Comparison of ENCODE assay signal across 8 mouse cellular contexts in the genomic region with DNA sequence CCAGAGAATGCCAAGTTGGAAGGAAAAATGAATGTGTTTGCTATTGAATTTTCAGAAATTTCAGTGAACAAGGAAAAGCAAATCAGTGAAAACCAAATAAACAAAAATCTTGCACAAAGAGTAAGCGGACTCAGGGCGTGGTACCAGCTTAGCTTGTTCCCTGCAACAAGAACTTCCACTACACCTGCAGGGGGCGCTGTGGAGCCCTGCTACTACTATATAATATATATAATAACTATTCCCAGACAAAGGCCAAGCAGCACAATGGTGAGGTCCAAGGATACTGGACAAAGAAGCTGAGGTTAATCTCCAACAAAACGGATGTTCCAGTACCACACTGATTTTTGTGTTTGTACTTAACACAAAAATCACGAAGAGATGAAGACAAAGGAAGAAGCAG. TPM values are rescaled to one million over a fixed set of nuclear protein-coding genes. Genes with fewer than 3 reads are reported as not detected.
A peak's percentile ranks its signal among the peaks of the same experiment; 100 is the strongest.
DNase-seq lines count a peak whose midpoint lies in the region; ATAC-seq and TF ChIP-seq lines count a peak whose summit lies in the region.

No protein-coding gene starts in this region.

- no peak overlapping the region for H3ac ChIP-seq in myocyte (ENCODE audit: control insufficient read depth, insufficient read length)

- no peak overlapping the region for H3K27ac ChIP-seq in heart, embryonic 11.5 days (ENCODE audit: low read depth, low read length)
- no peak overlapping the region for H3K27ac ChIP-seq in testis, adult 2 months (ENCODE audit: control insufficient read depth, insufficient read depth, low read depth, low read length)
- H3K27ac ChIP-seq in cortical plate, adult 2 months (ENCODE audit: insufficient read depth, low read length): no peak overlapping the region

- peak; percentile 26 to 78 for DNase-seq in heart, adult 18-20 months
- DNase-seq in testis, postnatal 14 days (ENCODE audit: low spot score): no peak
- peak; percentile 61 for DNase-seq in kidney, postnatal 14 days
- peak; percentile 67 for DNase-seq in urinary bladder, postnatal 14 days (ENCODE audit: low spot score)

- no peak for TF ChIP-seq POLR2A in testis, adult 2 months (IDR thresholded peaks at IDR 0.05; ENCODE audit: control insufficient read depth, low read depth, low read length)
- no peak for TF ChIP-seq POLR2A in cortical plate, adult 2 months (IDR thresholded peaks at IDR 0.05; ENCODE audit: extremely low read depth, insufficient read depth, low read length)
- TF ChIP-seq POLR2A in myocyte (IDR thresholded peaks at IDR 0.05; ENCODE audit: insufficient read length, low read depth): no peak

- no peak for ATAC-seq in heart, embryonic 11.5 days (replicated peaks; ENCODE audit: insufficient number of reproducible peaks, low FRiP score, low TSS enrichment)

- H3K4me3 ChIP-seq in heart, embryonic 11.5 days (ENCODE audit: low read depth, low read length): no peak overlapping the region
- no peak overlapping the region for H3K4me3 ChIP-seq in testis, adult 2 months (ENCODE audit: control insufficient read depth, low read depth, low read length)
- H3K4me3 ChIP-seq in cortical plate, adult 2 months (ENCODE audit: insufficient read depth, low read length): no peak overlapping the region
- H3K4me3 ChIP-seq in myocyte: no peak overlapping the region

- no peak overlapping the region for H3K4me2 ChIP-seq in heart, embryonic 11.5 days
- peak overlapping the region; percentile 42 for H3K4me2 ChIP-seq in myocyte (ENCODE audit: low read depth)

- peak; percentile 25; the same call in 1 of the 2 replicates for TF ChIP-seq CTCF in testis, adult 2 months (IDR thresholded peaks at IDR 0.05; ENCODE audit: control insufficient read depth, insufficient read depth, insufficient replicate concordance, low read depth, low read length)
- 0 out of 2 replicates have a peak, but pooled peaks have one; percentile 28 for TF ChIP-seq CTCF in cortical plate, adult 2 months (IDR thresholded peaks at IDR 0.05; ENCODE audit: extremely low read depth, insufficient read depth, low read length)

- peaks cover 47% of the 10 kb centered on the region for H3K36me3 ChIP-seq in heart, embryonic 11.5 days (ENCODE audit: control insufficient read depth, insufficient read depth, low read length)
- peaks cover 1% of the 10 kb centered on the region for H3K36me3 ChIP-seq in testis, adult 2 months (ENCODE audit: control insufficient read depth, insufficient read depth, low read length)
- H3K36me3 ChIP-seq in myocyte (ENCODE audit: control insufficient read depth, insufficient read depth): peaks cover 41% of the 10 kb centered on the region

- no peaks in the 10 kb centered on the region for H3K4me1 ChIP-seq in heart, embryonic 11.5 days (ENCODE audit: control insufficient read depth, insufficient read depth, low read length)
- H3K4me1 ChIP-seq in testis, adult 2 months (ENCODE audit: control insufficient read depth, insufficient read depth, low read length): no peaks in the 10 kb centered on the region
- H3K4me1 ChIP-seq in cortical plate, adult 2 months (ENCODE audit: control insufficient read depth, insufficient read depth, low read length): peaks cover 4% of the 10 kb centered on the region; the same call in 1 of the 2 replicates

- H3K27me3 ChIP-seq in heart, embryonic 11.5 days (ENCODE audit: control insufficient read depth, insufficient read depth, low read length): no peaks in the 10 kb centered on the region
- H3K27me3 ChIP-seq in testis, adult 2 months (ENCODE audit: control insufficient read depth, insufficient read depth, low read length): no peaks in the 10 kb centered on the region
- no peaks in the 10 kb centered on the region for H3K27me3 ChIP-seq in myocyte (ENCODE audit: control insufficient read depth, insufficient read depth, insufficient read length)

- H3K79me2 ChIP-seq in myocyte (ENCODE audit: control insufficient read depth, insufficient read depth): no peaks in the 10 kb centered on the region

- H3K9ac ChIP-seq in heart, embryonic 11.5 days (ENCODE audit: low read depth, low read length): no peak overlapping the region

- H3K9me3 ChIP-seq in heart, embryonic 11.5 days (replicated peaks; ENCODE audit: control insufficient read depth, low read length): no peaks in the 10 kb centered on the region; the same call in 1 of the 2 replicates

- WGBS in heart, embryonic 11.5 days (ENCODE audit: insufficient replicate concordance): 72% methylated on average over 5 of the region's 5 CpGs

TF ChIP-seq in myocyte, 11 proteins besides CTCF, POLR2A, EP300 and RAD21:
- no peak for TF ChIP-seq MYOD1 (IDR thresholded peaks at IDR 0.05; ENCODE audit: control insufficient read depth in 1 of 3, insufficient read length in 2 of 3, low read depth in 2 of 3)
- TF ChIP-seq CEBPB (IDR thresholded peaks at IDR 0.05; ENCODE audit: insufficient read depth, poor library complexity, severe bottlenecking): no peak
- TF ChIP-seq MYOG (IDR thresholded peaks at IDR 0.05; ENCODE audit: control insufficient read depth in 1 of 3, insufficient read depth in 1 of 3, insufficient read length in 2 of 3, low read depth in 2 of 3): no peak
- TF ChIP-seq TCF3 (IDR thresholded peaks at IDR 0.05; ENCODE audit: insufficient read length, low read depth): no peak
- no peak for TF ChIP-seq MAX (IDR thresholded peaks at IDR 0.05; ENCODE audit: low read depth)
- TF ChIP-seq REST (IDR thresholded peaks at IDR 0.05; ENCODE audit: insufficient read depth, insufficient read length): no peak
- TF ChIP-seq E2F4 (IDR thresholded peaks at IDR 0.05; ENCODE audit: insufficient read depth): no peak
- no peak for TF ChIP-seq SRF (IDR thresholded peaks at IDR 0.05; ENCODE audit: control insufficient read depth, insufficient read length, low read depth)
- TF ChIP-seq POLR2AphosphoS2 (IDR thresholded peaks at IDR 0.05; ENCODE audit: insufficient read length, low read depth): no peak
- TF ChIP-seq TCF12 (IDR thresholded peaks at IDR 0.05; ENCODE audit: insufficient read depth, poor library complexity, severe bottlenecking): no peak
- TF ChIP-seq USF1 (IDR thresholded peaks at IDR 0.05; ENCODE audit: low read depth): no peak

RNA-seq across cellular contexts. Expression of a gene that starts 53.1 kb away (rescaled TPM):
- 10 to 100 TPM; 41.7 to 45.5 TPM for total RNA-seq in heart, adult 18-20 months (2021)
- 36.3 and 41.3 TPM in 2 replicates for polyA plus RNA-seq in heart, embryonic 11.5 days (2014; fragmentation: Nextera tagmentation; extraction: Ambion mirVana)
- polyA plus RNA-seq in testis, adult 2 months (2012; rRNA removed): 36.5 and 40.4 TPM in 2 replicates
- 99.9 and 105 TPM in 2 replicates for polyA plus RNA-seq in cortical plate, adult 2 months (2012; rRNA removed)
- polyA plus RNA-seq in myocyte (2012; fragmentation: generic; extraction: Trizol): 57.4 TPM
